Mouse (Mus musculus) midbrain, embryonic 16.5 days (tissue): ENCODE results near the gene Gm49383. TPM values are rescaled to one million over a fixed set of nuclear protein-coding genes. Genes with fewer than 3 reads are reported as not detected.
"Not testable (repeated sequence)": the region's sequence is repeated elsewhere in the genome, so short reads cannot be mapped to it uniquely, and the experiment has no call there.

Experiments
- ATAC-seq: fragments of 200-750 bp; cut with Nextera tagmentation; 2 replicates; pipeline ENCODE4 v1.8.0; 2017; ENCODE audit warnings: moderate TSS enrichment
- H3K27ac ChIP-seq: fragments of 300-500 bp; sonication (generic); 2 replicates; pipeline ENCODE4 v1.5.1; 2014; ENCODE audit warnings: mild to moderate bottlenecking, low read length, mixed read lengths
- H3K27me3 ChIP-seq: fragments of 300-500 bp; sonication (generic); 2 replicates; pipeline ENCODE4 v1.6.1; 2014; ENCODE audit warnings: low read depth, low read length, mixed read lengths; ENCODE audit not compliant: control insufficient read depth, insufficient read depth
- H3K36me3 ChIP-seq: fragments of 300-500 bp; sonication (generic); 2 replicates; pipeline ENCODE4 v1.6.1; 2014; ENCODE audit warnings: mild to moderate bottlenecking, low read length, moderate library complexity, mixed read lengths; ENCODE audit not compliant: control insufficient read depth, insufficient read depth
- H3K4me1 ChIP-seq: fragments of 300-500 bp; sonication (generic); 2 replicates; pipeline ENCODE4 v1.6.1; 2014; ENCODE audit warnings: mild to moderate bottlenecking, low read length, mixed read lengths; ENCODE audit not compliant: control insufficient read depth, insufficient read depth
- H3K4me2 ChIP-seq: fragments of 300-500 bp; sonication (generic); 2 replicates; pipeline ENCODE4 v1.6.1; 2014; ENCODE audit warnings: mild to moderate bottlenecking, low read length, mixed read lengths
- H3K4me3 ChIP-seq: fragments of 300-500 bp; sonication (generic); 2 replicates; pipeline ENCODE4 v1.5.1; 2014; ENCODE audit warnings: low read depth, mild to moderate bottlenecking, low read length, moderate library complexity, mixed read lengths
- H3K9ac ChIP-seq: fragments of 300-500 bp; sonication (generic); 2 replicates; pipeline ENCODE4 v1.6.1; 2014; ENCODE audit warnings: low read depth, low read length, mixed read lengths
- H3K9me3 ChIP-seq: fragments of 300-500 bp; sonication (generic); replicated peaks from 2 replicates; pipeline ENCODE4 v1.6.1; 2014; ENCODE audit warnings: mild to moderate bottlenecking, low read length, mixed read lengths; ENCODE audit not compliant: control insufficient read depth, poor library complexity, severe bottlenecking
- WGBS: fragments of 180-500 bp; shearing (Covaris S2); extraction: QIAGEN DNeasy Blood & Tissue Kit; methylation state at CpG from one replicate; pipeline ENCODE4 v1.1.7; 2014; 5-methylcytosine and 5-hydroxymethylcytosine counted together
- polyA plus RNA-seq: library from polyadenylated mRNA; unstranded; fragments of >200 nt; fragmentation: Nextera tagmentation; extraction: Ambion mirVana; gene quantifications from 2 replicates; pipeline ENCODE4 v1.2.1, GENCODE M21; 2015

Gm49383 gene
- polyA plus RNA-seq, 1 experiment from 2014 or later: 14.7 TPM

GRCm38 (mm10) chr12:69159578-69159940 lies 37.3 kb downstream of the Gm49383 start:
- H3K4me1 ChIP-seq: peaks cover 12% of the 10 kb centered on the region
- H3K9ac ChIP-seq: no peak overlapping the region
- peaks cover 6% of the 10 kb centered on the region; the same call in 1 of the 2 replicates for H3K36me3 ChIP-seq
- no peak overlapping the region for H3K27ac ChIP-seq
- 4% methylated on average over 9 of the region's 9 CpGs for WGBS
- H3K9me3 ChIP-seq: no peaks in the 10 kb centered on the region
- no peaks in the 10 kb centered on the region for H3K27me3 ChIP-seq
- peak overlapping the region; percentile 34 for H3K4me2 ChIP-seq
- H3K4me3 ChIP-seq: peak overlapping the region; percentile 72
- ATAC-seq: 0 out of 2 replicates have a peak, but pooled peaks have one; percentile 2

- Histone ChIP-seq H3K27ac (peak within 1 kb of the TSS; percentile 93), H3K9ac (peak within 1 kb of the TSS; percentile 87), H3K4me3 (peak within 1 kb of the TSS; percentile 72), H3K4me2 (peak within 1 kb of the TSS; percentile 83), H3K4me1 (peaks cover 12% of the 10 kb centered on the region)
- not testable (repeated sequence) for H3K36me3 ChIP-seq, H3K9me3 ChIP-seq, H3K27me3 ChIP-seq
- WGBS: under 1% methylated on average over 54 of the region's 68 CpGs
- ATAC-seq: peak; percentile 99
These were observed 37.9 kb downstream of the Gm49383 start, which contains the start of gene Rps29 for GRCm38 (mm10) chr12:69158765-69159577. Rps29 (minus strand) TSS chr12:69159186.

- H3K27me3 ChIP-seq: no peaks in the 10 kb centered on the region
- no peak for ATAC-seq
- H3K4me3 ChIP-seq: peak overlapping the region; percentile 72
- peak overlapping the region; percentile 93 for H3K27ac ChIP-seq
- H3K9ac ChIP-seq: peak overlapping the region; percentile 87
- peak overlapping the region; percentile 83 for H3K4me2 ChIP-seq
- H3K4me1 ChIP-seq: peaks cover 12% of the 10 kb centered on the region
- WGBS: under 1% methylated on average over 19 of the region's 19 CpGs
- peaks cover 6% of the 10 kb centered on the region; the same call in 1 of the 2 replicates for H3K36me3 ChIP-seq
- H3K9me3 ChIP-seq: no peaks in the 10 kb centered on the region
These were observed 38.5 kb downstream of the Gm49383 start for GRCm38 (mm10) chr12:69158366-69158764.

- ATAC-seq: no peak
- Histone ChIP-seq H3K9ac (no peak overlapping the region), H3K4me3 (no peak overlapping the region), H3K27me3 (no peaks in the 10 kb centered on the region), H3K27ac (no peak overlapping the region), H3K4me1 (peaks cover 12% of the 10 kb centered on the region), H3K9me3 (no peaks in the 10 kb centered on the region), H3K36me3 (peaks cover 6% of the 10 kb centered on the region; the same call in 1 of the 2 replicates), H3K4me2 (no peak overlapping the region)
- 100% methylated on average over 2 of the region's 2 CpGs for WGBS
These were observed 39.8 kb downstream of the Gm49383 start for GRCm38 (mm10) chr12:69157107-69157506.

GRCm38 (mm10) chr12:69156436-69156835 lies 40.5 kb downstream of the Gm49383 start:
- H3K4me3 ChIP-seq: no peak overlapping the region
- no peaks in the 10 kb centered on the region for H3K27me3 ChIP-seq
- no peak for ATAC-seq
- peaks cover 6% of the 10 kb centered on the region; the same call in 1 of the 2 replicates for H3K36me3 ChIP-seq
- no peak overlapping the region for H3K27ac ChIP-seq
- H3K9me3 ChIP-seq: no peaks in the 10 kb centered on the region
- WGBS: 88% methylated on average over 4 of the region's 4 CpGs
- H3K4me1 ChIP-seq: peaks cover 12% of the 10 kb centered on the region
- H3K9ac ChIP-seq: no peak overlapping the region
- no peak overlapping the region for H3K4me2 ChIP-seq

GRCm38 (mm10) chr12:69155923-69156322 lies 41.0 kb downstream of the Gm49383 start:
- WGBS: 78% methylated on average over 2 of the region's 2 CpGs
- no peak for ATAC-seq
- Histone ChIP-seq H3K27me3 (no peaks in the 10 kb centered on the region), H3K9ac (no peak overlapping the region), H3K36me3 (peaks cover 6% of the 10 kb centered on the region; the same call in 1 of the 2 replicates), H3K4me3 (no peak overlapping the region), H3K27ac (no peak overlapping the region), H3K4me2 (no peak overlapping the region), H3K9me3 (no peaks in the 10 kb centered on the region), H3K4me1 (peaks cover 12% of the 10 kb centered on the region)

- ATAC-seq: no peak
- Histone ChIP-seq H3K4me3 (no peak overlapping the region), H3K4me2 (0 out of 2 replicates have a peak overlapping the region, but pooled peaks have one; percentile 7), H3K27me3 (no peaks in the 10 kb centered on the region), H3K9me3 (no peaks in the 10 kb centered on the region), H3K4me1 (no peaks in the 10 kb centered on the region), H3K36me3 (no peaks in the 10 kb centered on the region), H3K9ac (no peak overlapping the region), H3K27ac (no peak overlapping the region)
- WGBS: 85% methylated on average over 13 of the region's 13 CpGs
These were observed 46.9 kb downstream of the Gm49383 start for GRCm38 (mm10) chr12:69150049-69150448.

- no peak for ATAC-seq
- WGBS: 93% methylated on average over 5 of the region's 5 CpGs
These were observed 49.7 kb downstream of the Gm49383 start for GRCm38 (mm10) chr12:69147166-69147735.

GRCm38 (mm10) chr12:69143460-69143859 lies 53.4 kb downstream of the Gm49383 start:
- ATAC-seq: 0 out of 2 replicates have a peak, but pooled peaks have one; percentile 21
- no peak overlapping the region for H3K4me3 ChIP-seq
- H3K4me2 ChIP-seq: no peak overlapping the region
- H3K4me1 ChIP-seq: no peaks in the 10 kb centered on the region
- no peaks in the 10 kb centered on the region for H3K9me3 ChIP-seq
- WGBS: 68% methylated on average over 6 of the region's 6 CpGs
- H3K36me3 ChIP-seq: no peaks in the 10 kb centered on the region
- no peaks in the 10 kb centered on the region for H3K27me3 ChIP-seq
- no peak overlapping the region for H3K9ac ChIP-seq
- no peak overlapping the region for H3K27ac ChIP-seq

More at GRCm38 (mm10) chr12:69147166-69147735, 49.7 kb downstream of the Gm49383 start:
- H3K9ac ChIP-seq: no peak overlapping the region
- no peaks in the 10 kb centered on the region for H3K27me3 ChIP-seq
- no peak overlapping the region for H3K4me3 ChIP-seq
- H3K27ac ChIP-seq: no peak overlapping the region
- H3K4me1 ChIP-seq: no peaks in the 10 kb centered on the region
- no peaks in the 10 kb centered on the region for H3K36me3 ChIP-seq
- no peaks in the 10 kb centered on the region for H3K9me3 ChIP-seq
- no peak overlapping the region for H3K4me2 ChIP-seq
